Mouse (Mus musculus): ENCODE results near the gene Smyd3. TPM values are rescaled to one million over a fixed set of nuclear protein-coding genes. Genes with fewer than 3 reads are reported as not detected.

Gene Smyd3
- polyA plus RNA-seq, 1 experiment from 2014 or later: 12.6 TPM

- Histone ChIP-seq H3K9me3 (replicated peaks; ENCODE audit: control insufficient read depth, low read length) (no peaks in the 10 kb centered on the region), H3K4me2 (no peak overlapping the region), H3K4me1 (ENCODE audit: control insufficient read depth, insufficient read depth, low read length) (no peaks in the 10 kb centered on the region), H3K27ac (ENCODE audit: low read depth, low read length) (no peak overlapping the region), H3K27me3 (ENCODE audit: control insufficient read depth, insufficient read depth, low read length) (no peaks in the 10 kb centered on the region), H3K36me3 (ENCODE audit: control insufficient read depth, insufficient read depth, low read length) (no peaks in the 10 kb centered on the region), H3K9ac (ENCODE audit: low read depth, low read length) (no peak overlapping the region), H3K4me3 (ENCODE audit: low read depth, low read length) (no peak overlapping the region)
- 57% methylated on average over 9 of the region's 9 CpGs for WGBS (ENCODE audit: insufficient replicate concordance)
- ATAC-seq (replicated peaks; ENCODE audit: insufficient number of reproducible peaks, low FRiP score, low TSS enrichment): no peak
These were observed 11.1 kb downstream of the Smyd3 start for GRCm38 (mm10) chr1:179506530-179507315.

- H3K27ac ChIP-seq (ENCODE audit: low read depth, low read length): no peak overlapping the region
- no peak overlapping the region for H3K4me2 ChIP-seq
- H3K27me3 ChIP-seq (ENCODE audit: control insufficient read depth, insufficient read depth, low read length): no peaks in the 10 kb centered on the region
- no peak overlapping the region for H3K9ac ChIP-seq (ENCODE audit: low read depth, low read length)
- no peaks in the 10 kb centered on the region for H3K4me1 ChIP-seq (ENCODE audit: control insufficient read depth, insufficient read depth, low read length)
- no peaks in the 10 kb centered on the region for H3K9me3 ChIP-seq (replicated peaks; ENCODE audit: control insufficient read depth, low read length)
- WGBS (ENCODE audit: insufficient replicate concordance): 20% methylated on average over 3 of the region's 3 CpGs
- ATAC-seq (replicated peaks; ENCODE audit: insufficient number of reproducible peaks, low FRiP score, low TSS enrichment): no peak
- H3K4me3 ChIP-seq (ENCODE audit: low read depth, low read length): no peak overlapping the region
- no peaks in the 10 kb centered on the region for H3K36me3 ChIP-seq (ENCODE audit: control insufficient read depth, insufficient read depth, low read length)
These were observed 15.3 kb downstream of the Smyd3 start for GRCm38 (mm10) chr1:179502565-179502964.

GRCm38 (mm10) chr1:179499257-179499656 is 18.6 kb downstream of the Smyd3 start:
- Histone ChIP-seq H3K27me3 (ENCODE audit: control insufficient read depth, insufficient read depth, low read length) (no peaks in the 10 kb centered on the region), H3K4me1 (ENCODE audit: control insufficient read depth, insufficient read depth, low read length) (no peaks in the 10 kb centered on the region), H3K36me3 (ENCODE audit: control insufficient read depth, insufficient read depth, low read length) (no peaks in the 10 kb centered on the region), H3K9ac (ENCODE audit: low read depth, low read length) (no peak overlapping the region), H3K4me3 (ENCODE audit: low read depth, low read length) (no peak overlapping the region), H3K9me3 (replicated peaks; ENCODE audit: control insufficient read depth, low read length) (no peaks in the 10 kb centered on the region), H3K4me2 (no peak overlapping the region), H3K27ac (ENCODE audit: low read depth, low read length) (no peak overlapping the region)
- ATAC-seq (replicated peaks; ENCODE audit: insufficient number of reproducible peaks, low FRiP score, low TSS enrichment): no peak
- 58% methylated on average over 3 of the region's 3 CpGs for WGBS (ENCODE audit: insufficient replicate concordance)

- H3K27me3 ChIP-seq (ENCODE audit: control insufficient read depth, insufficient read depth, low read length): no peaks in the 10 kb centered on the region
- no peaks in the 10 kb centered on the region for H3K36me3 ChIP-seq (ENCODE audit: control insufficient read depth, insufficient read depth, low read length)
- WGBS (ENCODE audit: insufficient replicate concordance): 87% methylated on average over 5 of the region's 5 CpGs
- H3K27ac ChIP-seq (ENCODE audit: low read depth, low read length): no peak overlapping the region
- H3K4me2 ChIP-seq: no peak overlapping the region
- no peak for ATAC-seq (replicated peaks; ENCODE audit: insufficient number of reproducible peaks, low FRiP score, low TSS enrichment)
- peaks cover 5% of the 10 kb centered on the region; the same call in 1 of the 2 replicates for H3K4me1 ChIP-seq (ENCODE audit: control insufficient read depth, insufficient read depth, low read length)
- H3K4me3 ChIP-seq (ENCODE audit: low read depth, low read length): no peak overlapping the region
- H3K9me3 ChIP-seq (replicated peaks; ENCODE audit: control insufficient read depth, low read length): no peaks in the 10 kb centered on the region
- no peak overlapping the region for H3K9ac ChIP-seq (ENCODE audit: low read depth, low read length)
These were observed 24.9 kb downstream of the Smyd3 start for GRCm38 (mm10) chr1:179492908-179493307.

GRCm38 (mm10) chr1:179488520-179488919 is 29.3 kb downstream of the Smyd3 start:
- H3K4me3 ChIP-seq (ENCODE audit: low read depth, low read length): no peak overlapping the region
- no peaks in the 10 kb centered on the region for H3K9me3 ChIP-seq (replicated peaks; ENCODE audit: control insufficient read depth, low read length)
- H3K4me2 ChIP-seq: no peak overlapping the region
- WGBS (ENCODE audit: insufficient replicate concordance): 88% methylated on average over 5 of the region's 5 CpGs
- H3K27ac ChIP-seq (ENCODE audit: low read depth, low read length): no peak overlapping the region
- H3K27me3 ChIP-seq (ENCODE audit: control insufficient read depth, insufficient read depth, low read length): no peaks in the 10 kb centered on the region
- H3K36me3 ChIP-seq (ENCODE audit: control insufficient read depth, insufficient read depth, low read length): no peaks in the 10 kb centered on the region
- peaks cover 8% of the 10 kb centered on the region; the same call in 1 of the 2 replicates for H3K4me1 ChIP-seq (ENCODE audit: control insufficient read depth, insufficient read depth, low read length)
- no peak for ATAC-seq (replicated peaks; ENCODE audit: insufficient number of reproducible peaks, low FRiP score, low TSS enrichment)
- no peak overlapping the region for H3K9ac ChIP-seq (ENCODE audit: low read depth, low read length)

- Histone ChIP-seq H3K4me2 (no peak overlapping the region), H3K27me3 (ENCODE audit: control insufficient read depth, insufficient read depth, low read length) (no peaks in the 10 kb centered on the region), H3K4me3 (ENCODE audit: low read depth, low read length) (no peak overlapping the region), H3K9me3 (replicated peaks; ENCODE audit: control insufficient read depth, low read length) (no peaks in the 10 kb centered on the region), H3K27ac (ENCODE audit: low read depth, low read length) (peak overlapping the region; percentile 7; the same call in 1 of the 2 replicates), H3K9ac (ENCODE audit: low read depth, low read length) (no peak overlapping the region), H3K4me1 (ENCODE audit: control insufficient read depth, insufficient read depth, low read length) (peaks cover 8% of the 10 kb centered on the region; the same call in 1 of the 2 replicates), H3K36me3 (ENCODE audit: control insufficient read depth, insufficient read depth, low read length) (no peaks in the 10 kb centered on the region)
- no peak for ATAC-seq (replicated peaks; ENCODE audit: insufficient number of reproducible peaks, low FRiP score, low TSS enrichment)
- 53% methylated on average over 5 of the region's 5 CpGs for WGBS (ENCODE audit: insufficient replicate concordance)
These were observed 29.9 kb downstream of the Smyd3 start for GRCm38 (mm10) chr1:179487990-179488389.

- Histone ChIP-seq H3K9ac (ENCODE audit: low read depth, low read length) (no peak overlapping the region), H3K4me3 (ENCODE audit: low read depth, low read length) (no peak overlapping the region), H3K4me2 (no peak overlapping the region), H3K36me3 (ENCODE audit: control insufficient read depth, insufficient read depth, low read length) (no peaks in the 10 kb centered on the region), H3K27me3 (ENCODE audit: control insufficient read depth, insufficient read depth, low read length) (no peaks in the 10 kb centered on the region), H3K27ac (ENCODE audit: low read depth, low read length) (0 out of 2 replicates have a peak overlapping the region, but pooled peaks have one; percentile 22), H3K9me3 (replicated peaks; ENCODE audit: control insufficient read depth, low read length) (no peaks in the 10 kb centered on the region), H3K4me1 (ENCODE audit: control insufficient read depth, insufficient read depth, low read length) (peaks cover 8% of the 10 kb centered on the region; the same call in 1 of the 2 replicates)
- ATAC-seq (replicated peaks; ENCODE audit: insufficient number of reproducible peaks, low FRiP score, low TSS enrichment): no peak
- WGBS (ENCODE audit: insufficient replicate concordance): 64% methylated on average over 2 of the region's 2 CpGs
These were observed 30.6 kb downstream of the Smyd3 start for GRCm38 (mm10) chr1:179487238-179487637.

- Histone ChIP-seq H3K4me2 (no peak overlapping the region), H3K4me1 (ENCODE audit: control insufficient read depth, insufficient read depth, low read length) (peaks cover 8% of the 10 kb centered on the region; the same call in 1 of the 2 replicates), H3K4me3 (ENCODE audit: low read depth, low read length) (no peak overlapping the region), H3K27ac (ENCODE audit: low read depth, low read length) (peak overlapping the region; percentile 46; the same call in 1 of the 2 replicates), H3K36me3 (ENCODE audit: control insufficient read depth, insufficient read depth, low read length) (no peaks in the 10 kb centered on the region), H3K9ac (ENCODE audit: low read depth, low read length) (no peak overlapping the region), H3K9me3 (replicated peaks; ENCODE audit: control insufficient read depth, low read length) (no peaks in the 10 kb centered on the region), H3K27me3 (ENCODE audit: control insufficient read depth, insufficient read depth, low read length) (no peaks in the 10 kb centered on the region)
- WGBS (ENCODE audit: insufficient replicate concordance): 35% methylated on average over 3 of the region's 3 CpGs
- ATAC-seq (replicated peaks; ENCODE audit: insufficient number of reproducible peaks, low FRiP score, low TSS enrichment): no peak; the same call in 1 of the 2 replicates
These were observed 31.9 kb downstream of the Smyd3 start for GRCm38 (mm10) chr1:179485784-179486540.

All from heart, embryonic 11.5 days (tissue).